Mouse (Mus musculus) forebrain, embryonic 12.5 days (tissue): ENCODE results near the gene Gbx2. TPM values are rescaled to one million over a fixed set of nuclear protein-coding genes. Genes with fewer than 3 reads are reported as not detected.

ENCODE experiments used
- ATAC-seq: fragments of 200-750 bp; cut with Nextera tagmentation; 2 replicates; pipeline ENCODE4 v1.8.0; 2017; ENCODE audit warnings: moderate TSS enrichment; ENCODE audit not compliant: low FRiP score
- H3K27ac ChIP-seq: fragments of 300-500 bp; sonication (generic); 2 replicates; pipeline ENCODE4 v1.5.1; 2016; ENCODE audit warnings: mild to moderate bottlenecking
- H3K27me3 ChIP-seq: fragments of 300-500 bp; sonication (generic); 2 replicates; pipeline ENCODE4 v1.6.1; 2016; ENCODE audit warnings: mild to moderate bottlenecking
- H3K36me3 ChIP-seq: fragments of 300-500 bp; sonication (generic); replicated peaks from 2 replicates; pipeline ENCODE4 v1.6.1; 2016; ENCODE audit warnings: mild to moderate bottlenecking
- H3K4me1 ChIP-seq: fragments of 300-500 bp; sonication (generic); 2 replicates; pipeline ENCODE4 v1.6.1; 2016
- H3K4me2 ChIP-seq: fragments of 300-500 bp; sonication (generic); 2 replicates; pipeline ENCODE4 v1.6.1; 2016; ENCODE audit warnings: mild to moderate bottlenecking, moderate library complexity
- H3K4me3 ChIP-seq: fragments of 300-500 bp; sonication (generic); replicated peaks from 2 replicates; pipeline ENCODE4 v1.5.1; 2016; ENCODE audit warnings: mild to moderate bottlenecking
- H3K9ac ChIP-seq: fragments of 300-500 bp; sonication (generic); 2 replicates; pipeline ENCODE4 v1.6.1; 2016; ENCODE audit warnings: mild to moderate bottlenecking
- H3K9me3 ChIP-seq: fragments of 300-500 bp; sonication (generic); 2 replicates; pipeline ENCODE4 v1.6.1; 2016
- WGBS: fragments of 180-500 bp; shearing (Covaris S2); methylation state at CpG from one replicate; pipeline ENCODE4 v1.1.7; 2016; 5-methylcytosine and 5-hydroxymethylcytosine counted together
- polyA plus RNA-seq: library from polyadenylated mRNA; unstranded; fragments of >200 nt; fragmentation: Nextera tagmentation; extraction: Ambion mirVana; gene quantifications from 2 replicates; pipeline ENCODE4 v1.2.1, GENCODE M21; 2016

Gene Gbx2
- polyA plus RNA-seq, 1 experiment from 2014 or later = 26.9 TPM

GRCm38 (mm10) chr1:89899761-89900445 is 31.1 kb downstream of the Gbx2 start:
- Histone ChIP-seq H3K9ac (no peak overlapping the region), H3K4me1 (peaks cover 3% of the 10 kb centered on the region; the same call in 1 of the 2 replicates), H3K4me2 (no peak overlapping the region), H3K27ac (no peak overlapping the region), H3K36me3 (0 out of 2 replicates have a peak, but pooled peaks cover 8% of the 10 kb centered on the region), H3K9me3 (no peaks in the 10 kb centered on the region), H3K27me3 (peaks cover 21% of the 10 kb centered on the region; the same call in 1 of the 2 replicates), H3K4me3 (no peak overlapping the region)
- WGBS = 72% methylated on average over 11 of the region's 11 CpGs
- peak; percentile 57; the same call in 1 of the 2 replicates for ATAC-seq

GRCm38 (mm10) chr1:89899036-89899435 is 31.9 kb downstream of the Gbx2 start:
- ATAC-seq = no peak
- Histone ChIP-seq H3K9me3 (no peaks in the 10 kb centered on the region), H3K27me3 (peaks cover 23% of the 10 kb centered on the region; the same call in 1 of the 2 replicates), H3K4me3 (no peak overlapping the region), H3K9ac (no peak overlapping the region), H3K4me1 (peaks cover 3% of the 10 kb centered on the region; the same call in 1 of the 2 replicates), H3K27ac (no peak overlapping the region), H3K36me3 (0 out of 2 replicates have a peak, but pooled peaks cover 8% of the 10 kb centered on the region), H3K4me2 (no peak overlapping the region)
- 89% methylated on average over 2 of the region's 2 CpGs for WGBS

- no peak for ATAC-seq
- Histone ChIP-seq H3K9me3 (no peaks in the 10 kb centered on the region), H3K4me1 (peaks cover 19% of the 10 kb centered on the region), H3K36me3 (peaks cover 14% of the 10 kb centered on the region), H3K27ac (no peak overlapping the region), H3K4me2 (no peak overlapping the region), H3K9ac (no peak overlapping the region), H3K27me3 (peaks cover 39% of the 10 kb centered on the region; the same call in 1 of the 2 replicates), H3K4me3 (no peak overlapping the region)
- WGBS = 90% methylated on average over 5 of the region's 5 CpGs
Measured at GRCm38 (mm10) chr1:89895801-89896200, 35.2 kb downstream of the Gbx2 start.

GRCm38 (mm10) chr1:89892281-89892680 is 38.7 kb downstream of the Gbx2 start:
- Histone ChIP-seq H3K4me2 (no peak overlapping the region), H3K4me3 (no peak overlapping the region), H3K27ac (no peak overlapping the region), H3K4me1 (peaks cover 20% of the 10 kb centered on the region), H3K9me3 (no peaks in the 10 kb centered on the region), H3K36me3 (peaks cover 37% of the 10 kb centered on the region), H3K9ac (no peak overlapping the region), H3K27me3 (peaks cover 25% of the 10 kb centered on the region; the same call in 1 of the 2 replicates)
- peak; percentile 30; the same call in 1 of the 2 replicates for ATAC-seq
- 37% methylated on average over 7 of the region's 7 CpGs for WGBS

GRCm38 (mm10) chr1:89891400-89891799 is 39.6 kb downstream of the Gbx2 start:
- H3K27ac ChIP-seq = no peak overlapping the region
- no peak overlapping the region for H3K4me2 ChIP-seq
- no peak for ATAC-seq
- peaks cover 33% of the 10 kb centered on the region for H3K36me3 ChIP-seq
- H3K4me1 ChIP-seq = peaks cover 20% of the 10 kb centered on the region
- H3K9ac ChIP-seq = no peak overlapping the region
- H3K9me3 ChIP-seq = no peaks in the 10 kb centered on the region
- peaks cover 18% of the 10 kb centered on the region; the same call in 1 of the 2 replicates for H3K27me3 ChIP-seq
- WGBS = 88% methylated on average over 6 of the region's 6 CpGs
- H3K4me3 ChIP-seq = no peak overlapping the region

GRCm38 (mm10) chr1:89885696-89886095 is 45.3 kb downstream of the Gbx2 start:
- Histone ChIP-seq H3K27me3 (no peaks in the 10 kb centered on the region), H3K36me3 (peaks cover 26% of the 10 kb centered on the region), H3K9ac (no peak overlapping the region), H3K4me3 (no peak overlapping the region), H3K4me1 (peaks cover 8% of the 10 kb centered on the region; the same call in 1 of the 2 replicates), H3K9me3 (0 out of 2 replicates have a peak, but pooled peaks cover 2% of the 10 kb centered on the region), H3K27ac (no peak overlapping the region), H3K4me2 (no peak overlapping the region)
- WGBS = 12% methylated on average over 4 of the region's 4 CpGs
- ATAC-seq = no peak

GRCm38 (mm10) chr1:89884335-89884734 is 46.6 kb downstream of the Gbx2 start:
- Histone ChIP-seq H3K4me3 (no peak overlapping the region), H3K36me3 (peaks cover 17% of the 10 kb centered on the region), H3K4me2 (no peak overlapping the region), H3K27me3 (no peaks in the 10 kb centered on the region), H3K9ac (no peak overlapping the region), H3K9me3 (0 out of 2 replicates have a peak, but pooled peaks cover 2% of the 10 kb centered on the region), H3K4me1 (peaks cover 20% of the 10 kb centered on the region), H3K27ac (no peak overlapping the region)
- 92% methylated on average over 8 of the region's 8 CpGs for WGBS
- ATAC-seq = no peak

- Histone ChIP-seq H3K27me3 (peaks cover 23% of the 10 kb centered on the region), H3K4me3 (no peak overlapping the region), H3K9ac (no peak overlapping the region), H3K9me3 (0 out of 2 replicates have a peak, but pooled peaks cover 2% of the 10 kb centered on the region), H3K4me2 (no peak overlapping the region), H3K36me3 (peaks cover 4% of the 10 kb centered on the region; the same call in 1 of the 2 replicates), H3K4me1 (peaks cover 37% of the 10 kb centered on the region), H3K27ac (no peak overlapping the region)
- WGBS = 89% methylated on average over 10 of the region's 10 CpGs
- ATAC-seq = no peak
Measured at GRCm38 (mm10) chr1:89880834-89881233, 50.1 kb downstream of the Gbx2 start.

GRCm38 (mm10) chr1:89880193-89880592 is 50.8 kb downstream of the Gbx2 start:
- peaks cover 28% of the 10 kb centered on the region for H3K27me3 ChIP-seq
- WGBS = 36% methylated on average over 8 of the region's 8 CpGs
- no peak for ATAC-seq

GRCm38 (mm10) chr1:89878496-89878895 is 52.5 kb downstream of the Gbx2 start:
- H3K27me3 ChIP-seq = peaks cover 33% of the 10 kb centered on the region
- H3K4me1 ChIP-seq = peaks cover 37% of the 10 kb centered on the region
- H3K36me3 ChIP-seq = peaks cover 4% of the 10 kb centered on the region; the same call in 1 of the 2 replicates

More at GRCm38 (mm10) chr1:89880193-89880592, 50.8 kb downstream of the Gbx2 start:
- no peak overlapping the region for H3K4me3 ChIP-seq
- peaks cover 37% of the 10 kb centered on the region for H3K4me1 ChIP-seq
- no peak overlapping the region for H3K4me2 ChIP-seq
- H3K27ac ChIP-seq = no peak overlapping the region
- no peak overlapping the region for H3K9ac ChIP-seq
- H3K36me3 ChIP-seq = peaks cover 4% of the 10 kb centered on the region; the same call in 1 of the 2 replicates
- H3K9me3 ChIP-seq = 0 out of 2 replicates have a peak, but pooled peaks cover 2% of the 10 kb centered on the region

More at GRCm38 (mm10) chr1:89878496-89878895, 52.5 kb downstream of the Gbx2 start:
- H3K9ac ChIP-seq = no peak overlapping the region
- H3K4me2 ChIP-seq = no peak overlapping the region
- no peak overlapping the region for H3K4me3 ChIP-seq
- H3K27ac ChIP-seq = no peak overlapping the region
- WGBS = 85% methylated on average over 11 of the region's 11 CpGs
- H3K9me3 ChIP-seq = 0 out of 2 replicates have a peak, but pooled peaks cover 2% of the 10 kb centered on the region
- no peak for ATAC-seq
